Mouse (Mus musculus) c-Kit-positive CD71-positive TER-119-negative erythroid progenitor cells, embryonic 14.5 days (primary cell): ENCODE data around the gene Bean1.
"Not testable (repeated sequence)": the region's sequence is repeated elsewhere in the genome, so short reads cannot be mapped to it uniquely, and the experiment has no call there.

Experiments used
- DNase-seq: peaks from one replicate; pipeline ENCODE4 v3.0.0-alpha.2; 2013; ENCODE audit warnings: low read depth

Gene Bean1

GRCm38 (mm10) chr8:104242038-104242644 lies 71.9 kb downstream of the Bean1 start:
- no peak for DNase-seq

DNA sequence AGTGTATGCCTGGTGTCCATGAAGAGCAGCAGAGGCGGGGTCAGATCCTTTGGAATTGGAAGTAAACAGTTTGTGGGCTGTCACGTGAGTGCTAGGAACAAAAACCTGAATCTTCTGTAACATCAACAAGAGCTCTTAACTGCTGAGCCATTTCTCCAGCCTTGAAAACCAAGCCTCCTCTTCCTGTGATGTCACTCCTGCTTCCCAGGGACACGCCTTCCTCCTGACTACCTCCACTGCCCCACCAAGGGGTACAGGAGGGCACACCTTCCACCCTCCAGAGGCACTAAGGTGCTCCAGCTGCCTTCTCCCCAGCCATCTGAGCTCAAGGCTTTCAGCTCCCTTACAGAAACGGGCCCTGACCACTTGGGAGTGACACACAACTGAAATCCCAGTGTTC lies 76.4 kb downstream of the Bean1 start:
- DNase-seq, result no peak

- no peak for DNase-seq
Observed at GRCm38 (mm10) chr8:104247054-104247907, 77.0 kb downstream of the Bean1 start.

DNA sequence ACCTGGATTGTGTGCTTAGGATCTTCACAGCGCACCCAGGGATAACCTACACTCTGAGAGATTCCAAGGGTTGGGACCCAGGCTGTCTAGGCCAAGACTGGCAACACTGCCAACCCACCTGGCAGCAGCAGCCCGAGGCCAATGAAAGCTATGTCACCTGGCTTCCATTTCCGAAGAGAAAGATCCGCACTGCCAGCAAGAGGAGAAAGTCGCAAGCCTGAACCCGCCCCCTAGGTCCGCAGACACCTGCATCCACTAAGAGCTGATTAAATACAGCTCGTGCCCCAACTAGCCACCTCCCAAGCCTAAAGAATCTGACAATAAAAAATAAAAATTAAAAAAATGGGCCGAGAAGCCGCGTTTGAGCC lies 77.7 kb downstream of the Bean1 start:
- no peak for DNase-seq

- DNase-seq, result peak; percentile 64
Observed at GRCm38 (mm10) chr8:104248276-104248675, 78.0 kb downstream of the Bean1 start, which contains the start of gene Tk2. Gene Tk2, minus strand, starts transcription at chr8:104248558.

DNA sequence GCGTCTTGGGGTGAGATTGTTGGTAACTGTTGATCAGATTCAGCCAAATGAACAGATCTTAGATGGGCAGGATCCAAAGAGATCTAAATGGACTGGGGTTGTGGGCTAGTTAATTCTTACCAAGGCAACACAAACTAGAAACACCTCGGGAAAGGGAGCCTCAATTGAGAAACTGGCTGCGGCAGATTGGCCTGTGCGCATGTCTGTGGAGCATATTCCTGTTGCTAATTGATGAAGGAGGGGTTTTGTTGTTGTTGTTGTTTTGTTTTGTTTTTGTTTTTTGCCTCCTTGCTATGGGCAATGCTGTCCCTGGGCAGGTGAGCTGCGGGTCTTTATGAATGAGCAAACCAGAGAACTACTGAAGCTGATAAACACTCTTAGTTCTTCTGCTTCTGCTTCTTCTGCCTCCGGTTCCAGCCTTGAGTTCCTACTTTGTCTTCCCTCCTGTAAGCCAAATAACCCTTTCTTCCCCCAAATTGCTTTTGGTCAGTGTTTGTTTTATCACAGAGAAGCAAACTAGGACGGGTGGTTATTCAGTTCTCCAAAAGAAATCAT lies 79.3 kb downstream of the Bean1 start:
- no peak for DNase-seq

- DNase-seq, result peak; percentile 80
Observed at GRCm38 (mm10) chr8:104250439-104251367, 80.5 kb downstream of the Bean1 start, which contains the start of gene Cklf. Gene Cklf, plus strand, starts transcription at chr8:104250861.

DNA sequence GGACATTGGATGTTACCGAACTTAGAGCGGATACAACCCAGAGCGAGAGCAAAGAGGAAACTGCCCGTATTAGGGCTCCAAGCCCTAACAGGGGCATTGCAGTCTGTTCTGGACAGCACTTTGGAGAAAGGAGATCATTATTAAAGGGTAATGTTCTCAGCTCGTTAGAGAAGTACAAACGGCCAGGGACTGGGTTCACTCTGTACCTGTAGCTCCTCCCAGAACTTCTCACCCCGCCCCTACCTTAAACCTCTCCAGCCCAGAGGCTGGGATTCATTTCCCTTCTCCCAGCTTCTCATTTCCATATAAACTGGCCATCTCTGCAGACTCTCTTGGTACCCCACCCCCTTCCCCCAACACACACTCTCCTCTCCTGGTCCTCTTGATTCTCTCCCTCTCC lies 81.2 kb downstream of the Bean1 start:
- DNase-seq, result no peak

- DNase-seq, result no peak
Observed at GRCm38 (mm10) chr8:104253016-104253415, 82.8 kb downstream of the Bean1 start.

DNA sequence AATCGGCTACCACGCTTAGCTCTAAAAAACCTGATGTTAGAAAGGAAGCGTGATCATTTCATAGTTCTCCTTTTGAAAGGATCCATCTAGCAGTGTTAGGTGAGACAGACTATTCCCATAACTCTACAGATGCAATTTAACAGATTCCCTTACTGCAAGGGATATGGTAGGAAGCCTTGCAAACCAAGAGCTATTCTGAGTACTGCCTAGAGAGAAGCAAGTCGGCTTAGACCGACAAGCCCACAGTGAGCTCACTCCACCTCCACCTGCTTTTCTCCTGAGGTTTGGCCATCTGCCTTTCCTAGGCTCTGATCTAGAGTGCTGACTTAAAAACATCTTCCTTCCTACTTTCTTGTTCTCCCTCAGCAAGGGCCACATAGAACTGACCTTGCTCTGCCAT lies 91.6 kb downstream of the Bean1 start:
- DNase-seq, result not testable (repeated sequence)

- not testable (repeated sequence) for DNase-seq
Observed at GRCm38 (mm10) chr8:104264271-104264935, 94.2 kb downstream of the Bean1 start.

GRCm38 (mm10) chr8:104268368-104268767 lies 98.1 kb downstream of the Bean1 start:
- DNase-seq, result no peak
